Mouse (Mus musculus): ENCODE measurements around the gene Saysd1.

Gene Saysd1

DNA sequence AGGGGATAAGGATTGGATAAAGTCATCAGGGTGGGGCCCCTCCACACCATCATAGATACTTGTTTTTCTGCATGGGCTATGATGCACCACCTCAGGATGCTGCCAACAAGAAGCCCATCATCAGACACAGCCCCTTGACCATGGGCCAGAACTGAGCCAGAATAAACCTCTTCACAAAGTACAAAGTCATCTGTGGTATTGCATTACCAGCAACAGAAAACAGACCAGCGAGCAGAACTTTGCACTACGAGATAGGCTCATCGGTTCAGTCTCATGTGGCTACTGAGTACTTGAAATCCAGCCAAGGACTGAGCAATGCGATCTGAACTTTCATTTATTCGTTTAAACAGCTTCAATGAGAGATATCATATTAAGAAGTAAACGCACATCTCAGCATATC lies 24.4 kb upstream of the Saysd1 start:
- no peak for DNase-seq

DNA sequence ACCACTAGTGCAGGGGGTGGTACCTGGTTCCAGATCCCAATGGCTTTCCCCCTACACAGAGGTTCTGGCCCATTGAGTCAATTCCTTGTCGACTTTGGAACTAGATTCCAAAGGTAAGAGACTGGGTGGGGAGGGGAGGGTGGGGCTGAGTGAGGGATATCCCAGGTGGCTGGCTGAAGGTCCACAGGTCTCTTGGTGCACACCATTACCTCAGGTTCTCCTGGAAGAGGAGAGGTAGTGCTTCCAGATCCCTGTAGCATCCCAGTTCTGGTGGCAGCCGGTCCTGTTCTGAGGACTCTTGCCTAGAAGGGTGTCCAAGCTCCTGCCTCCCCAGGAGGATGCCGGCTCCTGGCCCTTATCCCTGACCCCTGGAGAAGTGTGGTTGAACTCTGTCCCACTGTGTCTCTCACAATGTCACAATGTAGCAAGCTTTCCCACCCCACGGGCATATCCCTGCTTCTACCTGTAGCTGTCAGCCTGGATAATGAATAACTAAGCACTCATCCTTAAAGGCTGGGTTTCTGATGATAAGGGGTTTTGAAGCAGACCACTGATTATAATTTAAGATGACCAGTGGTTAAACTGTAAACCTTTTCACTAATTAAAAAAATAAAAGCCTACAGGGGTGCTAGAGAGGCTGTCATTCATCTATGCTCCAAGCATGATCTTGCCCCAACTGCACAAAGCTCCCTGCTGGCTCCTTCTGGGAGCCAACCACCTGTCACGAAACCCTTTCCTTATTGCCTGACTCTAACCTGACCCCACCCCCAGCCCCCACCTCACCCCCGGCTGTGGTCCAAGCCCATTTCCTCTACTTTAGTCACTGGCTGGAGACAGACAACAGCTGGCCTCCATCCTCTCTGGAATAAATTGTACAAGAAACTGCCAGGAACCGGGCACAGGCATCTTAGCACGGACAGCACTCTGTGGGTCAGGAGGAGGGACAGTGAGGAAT lies 20.7 kb upstream of the Saysd1 start:
- DNase-seq = peak; percentile 63 to 76

DNA sequence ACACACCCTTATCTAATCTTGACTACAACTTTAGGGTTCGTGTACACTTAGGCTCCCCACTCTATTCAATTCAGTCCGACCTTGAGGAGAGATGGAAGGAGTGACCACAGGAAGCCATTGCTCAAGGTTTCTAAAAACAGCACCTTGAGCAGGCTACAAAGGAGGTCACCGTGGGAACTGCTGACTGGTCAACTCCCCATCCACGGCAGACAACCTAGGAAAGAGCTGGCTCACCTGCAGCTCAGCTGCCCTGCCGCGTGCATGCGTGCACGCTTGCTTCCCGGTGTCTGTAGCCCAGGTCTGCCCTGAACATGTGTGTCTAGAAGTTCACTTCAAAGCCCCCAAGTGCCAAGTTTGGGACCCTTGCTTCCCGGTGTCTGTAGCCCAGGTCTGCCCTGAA lies 19.3 kb upstream of the Saysd1 start:
- no peak for DNase-seq

- no peak for DNase-seq
These were observed 17.4 kb upstream of the Saysd1 start for GRCm38 (mm10) chr14:20155718-20156117.

DNA sequence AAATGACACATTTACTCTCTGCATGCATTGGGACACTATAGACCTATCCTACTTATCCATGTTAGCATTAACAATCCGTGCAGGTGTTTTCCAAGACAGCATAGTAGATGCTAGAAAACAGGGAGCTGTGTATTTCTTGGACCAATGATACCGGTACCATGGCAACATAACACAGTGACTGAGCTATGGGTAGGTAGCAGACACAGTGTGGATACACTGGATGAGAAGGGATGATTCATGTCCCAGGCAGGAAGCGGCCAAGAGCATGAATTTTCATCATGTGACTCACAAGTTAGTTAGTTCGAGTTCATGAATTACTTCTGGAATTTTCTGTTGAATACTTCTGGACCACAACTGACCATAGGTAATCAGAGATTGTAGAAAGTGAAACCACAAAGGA lies 16.6 kb upstream of the Saysd1 start:
- DNase-seq = no peak

DNA sequence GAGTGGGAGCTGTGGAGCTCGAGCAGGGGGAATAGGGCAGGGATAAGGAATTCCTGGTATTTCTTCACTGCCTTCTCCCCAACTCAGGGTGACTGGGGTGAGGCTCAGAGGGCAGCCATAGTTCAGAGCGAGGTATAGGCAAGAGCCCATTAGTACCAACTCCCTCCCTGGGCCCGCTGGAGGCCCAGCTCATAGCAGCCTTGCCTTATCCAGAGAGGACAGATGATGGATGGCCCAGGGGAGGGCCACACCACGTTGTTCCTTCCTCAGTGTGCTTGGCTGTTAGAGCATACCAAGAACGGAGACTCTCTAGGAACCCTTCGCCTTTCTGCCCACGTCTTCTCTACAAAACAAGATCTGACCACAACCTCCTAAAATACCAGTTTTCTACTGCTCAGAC lies 15.9 kb upstream of the Saysd1 start:
- no peak for DNase-seq

DNA sequence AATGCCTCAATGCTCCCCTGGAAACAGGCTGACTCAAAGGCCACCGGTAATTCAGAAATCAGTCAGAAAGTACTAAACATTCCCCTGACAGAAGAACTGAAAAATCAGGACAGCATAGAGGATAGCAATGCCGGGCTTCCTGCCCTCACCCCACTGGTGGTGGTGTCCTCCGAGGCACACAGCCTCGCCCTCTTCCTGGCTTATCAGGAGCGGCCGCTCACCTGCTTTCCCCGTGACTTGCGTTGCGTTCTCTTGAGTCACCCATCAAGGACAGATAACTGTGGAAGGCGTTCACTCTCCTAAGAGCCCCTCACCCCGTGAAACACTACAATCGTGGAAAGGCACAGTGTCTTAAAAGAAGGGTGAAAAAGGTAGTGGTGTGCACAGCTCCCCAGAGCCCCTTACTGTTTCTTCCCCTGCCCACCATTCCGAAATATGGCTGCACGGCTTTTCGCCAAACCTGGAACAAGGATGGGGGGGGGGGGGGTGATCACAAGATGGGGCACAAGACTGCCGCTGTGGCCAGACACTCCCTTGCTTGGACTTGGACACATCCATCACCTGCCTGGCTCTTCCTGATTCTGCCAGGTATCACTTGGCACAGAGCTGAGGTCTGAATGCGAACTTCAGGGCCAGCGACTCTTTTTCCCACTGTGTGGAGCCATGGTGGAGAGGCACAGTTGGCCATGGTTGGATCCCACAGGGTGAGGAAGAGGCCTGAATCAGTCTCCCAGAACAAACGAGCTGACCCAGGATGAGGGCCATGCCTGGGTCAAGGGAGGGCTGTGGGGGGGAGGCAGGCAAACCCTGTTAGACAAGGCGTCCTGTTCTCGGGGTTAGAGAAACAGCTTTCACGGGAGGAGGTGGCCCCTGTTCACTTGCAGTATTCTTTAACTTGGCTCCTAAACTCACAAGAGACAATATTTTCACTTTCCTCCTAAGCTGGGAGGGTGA lies 11.1 kb upstream of the Saysd1 start:
- peak in 1 of 2 experiments; percentile 55 for DNase-seq

- DNase-seq = no peak
These were observed 10.2 kb upstream of the Saysd1 start for GRCm38 (mm10) chr14:20148514-20148913.

GRCm38 (mm10) chr14:20147854-20148253 lies 9.5 kb upstream of the Saysd1 start:
- no peak for DNase-seq

GRCm38 (mm10) chr14:20144093-20144492 lies 5.8 kb upstream of the Saysd1 start:
- DNase-seq = no peak

GRCm38 (mm10) chr14:20134965-20135671 lies 3.2 kb downstream of the Saysd1 start:
- no peak for DNase-seq

DNA sequence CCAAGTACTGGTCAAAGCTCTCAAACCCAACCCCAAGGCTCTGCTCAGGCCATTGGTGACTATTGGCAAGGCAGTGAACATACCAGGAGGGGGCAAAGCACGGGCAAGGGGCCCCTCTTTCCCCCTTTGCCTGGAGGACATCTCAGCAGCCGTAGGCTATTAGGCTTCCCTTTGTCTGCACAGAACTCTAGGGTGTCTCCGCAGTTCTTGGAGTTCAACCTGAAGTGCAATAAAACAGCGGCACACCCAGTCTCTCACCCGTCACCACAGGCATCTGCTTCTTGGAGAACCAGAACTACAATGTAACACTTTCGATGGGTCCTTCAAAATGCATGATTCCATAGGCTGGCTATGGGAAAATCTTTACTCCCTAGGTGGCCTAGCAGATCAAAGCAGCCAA lies 10.2 kb downstream of the Saysd1 start:
- DNase-seq = no peak

DNA sequence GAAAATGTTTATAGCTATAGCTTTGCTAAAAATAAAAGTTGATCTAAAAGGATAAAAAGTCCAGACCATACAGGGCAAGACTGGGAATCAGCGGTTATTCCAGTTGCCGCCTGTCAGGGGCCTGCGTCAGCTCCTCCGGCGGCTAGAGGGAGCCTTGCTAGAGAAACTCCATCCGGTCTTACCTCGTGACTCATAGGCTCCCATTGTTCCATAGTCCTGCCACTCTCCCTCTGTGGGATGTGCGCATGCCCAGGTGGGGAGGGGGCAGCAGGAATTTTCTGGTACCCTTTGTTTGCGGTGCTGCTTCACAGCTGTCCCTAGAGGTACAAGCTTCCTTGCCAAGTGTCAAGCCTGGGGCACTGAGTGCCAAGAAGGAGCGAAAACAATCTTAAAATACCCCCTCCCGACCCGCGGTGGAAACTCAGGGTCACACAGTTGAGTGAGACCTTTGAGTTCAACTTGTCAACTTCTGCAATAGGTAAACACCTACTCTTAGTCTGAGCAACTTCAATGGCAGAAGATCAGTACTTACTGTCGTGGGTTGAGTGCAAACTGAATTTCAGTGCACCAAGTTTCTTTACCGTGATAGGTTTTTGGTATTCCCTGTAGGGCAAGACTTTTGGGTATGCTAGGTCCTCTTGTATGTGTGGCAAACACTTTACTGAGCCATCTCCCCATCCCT lies 10.8 kb downstream of the Saysd1 start:
- no peak for DNase-seq

DNA sequence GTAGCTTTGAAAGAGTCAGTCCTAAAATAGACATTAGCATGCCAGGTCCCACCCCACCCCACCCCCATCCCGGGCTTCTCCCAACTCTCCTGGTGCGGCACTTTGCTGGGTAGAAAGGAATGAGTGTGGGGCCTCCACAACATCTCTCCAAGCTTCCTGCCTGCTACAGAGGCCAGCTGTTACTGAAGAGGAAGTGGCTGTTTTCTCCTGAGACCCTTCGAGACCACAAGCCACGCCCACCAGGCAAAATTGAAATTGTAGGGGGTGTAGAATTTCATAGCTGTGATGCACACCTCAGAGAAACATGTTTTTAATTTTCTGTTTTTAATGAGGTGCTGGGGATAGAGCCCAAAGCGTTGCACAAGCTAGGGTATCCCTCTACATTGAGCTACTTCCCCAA lies 17.5 kb downstream of the Saysd1 start:
- peak; percentile 34 to 43 for DNase-seq

DNA sequence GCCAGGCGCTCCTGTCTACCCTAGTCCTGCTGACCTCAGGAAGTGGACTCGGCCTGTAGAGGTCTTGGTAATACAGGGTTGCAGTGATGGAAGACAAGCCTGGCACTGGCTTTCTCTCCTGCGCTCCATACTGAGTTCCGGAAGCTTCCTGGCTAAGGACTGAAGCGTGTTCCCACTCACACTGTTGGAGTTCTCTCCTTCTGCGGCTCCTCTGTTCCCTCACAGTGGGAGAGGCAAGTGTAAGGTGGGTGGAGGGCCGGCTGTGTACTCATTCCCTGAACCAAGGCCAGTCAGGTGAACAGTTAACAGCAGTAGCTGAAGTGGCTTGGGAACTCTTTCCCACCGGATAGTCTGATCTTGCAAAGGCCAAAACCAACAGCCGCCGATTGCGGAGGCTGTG lies 18.3 kb downstream of the Saysd1 start:
- no peak for DNase-seq

GRCm38 (mm10) chr14:20116149-20116605 lies 22.2 kb downstream of the Saysd1 start:
- DNase-seq = peak; percentile 54 to 68

- no peak for DNase-seq
These were observed 23.4 kb downstream of the Saysd1 start for GRCm38 (mm10) chr14:20114951-20115350.

GRCm38 (mm10) chr14:20113964-20114363 lies 24.4 kb downstream of the Saysd1 start:
- peak; percentile 95 to 96 for DNase-seq

- no peak for DNase-seq
These were observed 25.0 kb downstream of the Saysd1 start for GRCm38 (mm10) chr14:20113189-20113961.

- no peak for DNase-seq
These were observed 26.1 kb downstream of the Saysd1 start for GRCm38 (mm10) chr14:20112218-20112617.

DNA sequence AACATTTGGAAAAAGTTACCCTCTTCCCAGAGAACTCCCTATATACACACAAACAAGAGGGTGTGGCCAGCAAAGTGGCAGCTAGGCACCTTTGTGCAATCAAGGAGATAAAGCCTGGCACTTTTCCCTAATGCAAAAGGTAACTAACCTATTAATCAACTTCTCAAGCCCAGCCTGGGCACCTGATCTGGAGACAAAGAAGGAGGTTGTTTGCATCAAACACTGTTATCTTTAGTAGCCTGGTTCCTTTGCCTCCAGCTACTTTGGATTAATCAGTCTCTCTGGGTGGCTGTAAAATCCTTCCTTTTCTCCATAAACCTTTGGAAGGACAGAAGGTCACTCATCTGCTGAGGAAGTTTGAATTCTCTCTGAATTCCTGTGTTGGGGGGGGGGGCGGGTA lies 27.4 kb downstream of the Saysd1 start:
- DNase-seq = no peak
